Mouse (Mus musculus) cerebellum, adult 2 months (tissue): Measurements from ENCODE around the gene 5430419D17Rik. TPM values are rescaled to one million over a fixed set of nuclear protein-coding genes. Genes with fewer than 3 reads are reported as not detected.

ENCODE experiments used
- DNase-seq, 2 experiments: peaks; one replicate each; pipeline ENCODE4 v3.0.0; 2021
- H3K27ac ChIP-seq: fragments of 200-500 bp; 2 replicates; pipeline ENCODE4 v1.5.1; 2012; ENCODE audit warnings: low read length, control low read depth, inconsistent platforms; ENCODE audit not compliant: insufficient read depth
- H3K27me3 ChIP-seq: fragments of 200-500 bp; 2 replicates; pipeline ENCODE4 v1.6.1; 2012; ENCODE audit warnings: inconsistent platforms, mild to moderate bottlenecking, low read length, moderate library complexity; ENCODE audit not compliant: control insufficient read depth, insufficient read depth
- H3K4me1 ChIP-seq: fragments of 200-500 bp; 2 replicates; pipeline ENCODE4 v1.6.1; 2011; ENCODE audit warnings: low read length; ENCODE audit not compliant: control insufficient read depth, insufficient read depth
- H3K4me3 ChIP-seq: fragments of 200-500 bp; replicated peaks from 2 replicates; pipeline ENCODE3; 2011; ENCODE audit warnings: mild to moderate bottlenecking, low read depth, low read length, control low read depth; ENCODE audit not compliant: insufficient read depth
- CTCF ChIP-seq: fragments of 200-500 bp; IDR thresholded peaks from 2 replicates; pipeline ENCODE4 v1.5.1; 2011; ENCODE audit warnings: low read depth, mild to moderate bottlenecking, control low read depth, low read length, moderate library complexity, borderline replicate concordance; ENCODE audit not compliant: insufficient read depth
- POLR2A ChIP-seq: fragments of 200-500 bp; IDR thresholded peaks from 2 replicates; pipeline ENCODE4 v1.6.1; 2011; ENCODE audit warnings: low read length, control low read depth, borderline replicate concordance; ENCODE audit not compliant: insufficient read depth
- WGBS: fragments of 180-500 bp; shearing (Covaris S2); methylation state at CpG from one replicate; pipeline ENCODE4 v1.1.7; 2018; 5-methylcytosine and 5-hydroxymethylcytosine counted together
- polyA plus RNA-seq: library from polyadenylated mRNA; depleted of rRNA; stranded (reverse); fragments of >200 nt; gene quantifications from 2 replicates; pipeline ENCODE4 v1.2.3, GENCODE M21; 2012

The 5430419D17Rik gene
- polyA plus RNA-seq, 1 experiment: 0.38 TPM

DNA sequence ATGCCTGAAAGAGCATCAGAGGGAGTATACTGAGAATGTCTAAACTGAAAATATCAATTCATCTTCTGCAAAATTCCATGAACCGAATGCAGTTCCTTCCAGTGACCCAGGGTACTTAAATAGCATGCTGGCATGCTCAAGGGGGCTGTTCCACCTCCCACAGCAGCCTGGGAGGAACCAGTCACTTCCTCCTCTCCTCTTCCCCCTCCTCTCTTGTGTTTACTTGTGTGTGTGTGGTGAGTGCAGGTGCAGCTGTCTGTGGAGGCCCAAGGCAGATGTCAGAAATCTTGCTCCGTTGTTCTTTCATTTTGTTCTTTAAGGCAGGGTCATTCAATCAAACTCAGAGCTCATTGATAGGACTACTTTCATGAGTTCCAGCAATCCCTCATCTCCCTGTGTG, 5.1 kb upstream of the 5430419D17Rik start:
- no peaks in the 10 kb centered on the region; the same call in 1 of the 2 replicates for H3K4me1 ChIP-seq
- 62% methylated on average over 2 of the region's 2 CpGs for WGBS
- TF ChIP-seq CTCF: no peak
- no peak for TF ChIP-seq POLR2A

DNA sequence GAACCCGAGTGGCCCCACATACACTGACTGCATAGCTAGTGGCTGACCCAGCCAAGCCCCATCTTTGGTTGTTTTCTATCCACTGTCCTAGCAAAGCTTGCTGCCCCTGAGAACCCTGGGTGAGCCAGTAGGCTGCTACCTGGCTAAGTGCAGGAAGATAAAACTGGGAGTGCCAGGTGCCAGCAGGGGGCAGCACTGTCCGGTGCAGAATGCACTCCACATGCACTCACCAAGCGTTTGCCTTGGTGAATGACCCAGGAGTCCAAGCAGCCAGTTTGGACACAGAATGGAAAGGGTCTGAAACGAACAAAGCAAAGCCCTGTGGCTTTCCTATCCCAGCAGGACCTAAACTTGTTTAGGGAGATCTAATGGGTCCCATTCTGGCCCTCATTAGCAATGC, 8.5 kb downstream of the 5430419D17Rik start:
- TF ChIP-seq CTCF (peak; percentile 54; the same call in 1 of the 2 replicates), POLR2A (no peak)
- WGBS: 41% methylated on average over 4 of the region's 4 CpGs

More for the DNA sequence above, 5.1 kb upstream of the 5430419D17Rik start:
- Histone ChIP-seq H3K27me3 (no peaks in the 10 kb centered on the region), H3K4me3 (no peak overlapping the region), H3K27ac (no peak overlapping the region)
- DNase-seq: no peak

DNA sequence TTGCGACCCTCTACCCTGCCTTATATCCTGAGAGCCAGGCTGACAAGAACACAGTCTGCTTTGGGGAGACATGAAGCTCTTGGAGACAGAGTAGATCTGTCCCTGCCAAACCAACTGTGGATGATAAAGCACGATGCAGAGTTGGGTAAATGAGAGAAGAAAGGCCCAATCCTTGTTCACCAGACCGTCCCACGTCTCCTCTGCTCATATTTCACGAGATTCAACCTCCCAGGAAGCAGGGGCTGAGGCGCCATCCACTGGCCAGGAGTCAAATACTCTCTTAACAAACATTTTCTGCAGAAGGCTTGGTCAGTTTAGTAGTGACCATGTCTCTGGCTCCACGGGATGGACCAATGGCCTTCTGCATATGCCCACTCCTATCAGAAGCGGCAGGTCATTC, 10.1 kb downstream of the 5430419D17Rik start:
- Histone ChIP-seq H3K27me3 (no peaks in the 10 kb centered on the region), H3K4me3 (no peak overlapping the region), H3K27ac (no peak overlapping the region), H3K4me1 (no peaks in the 10 kb centered on the region)
- no peak for DNase-seq
- WGBS: 65% methylated on average over 8 of the region's 8 CpGs
- TF ChIP-seq CTCF (peak; percentile 28; the same call in 1 of the 2 replicates), POLR2A (no peak)

More for the DNA sequence above, 8.5 kb downstream of the 5430419D17Rik start:
- Histone ChIP-seq H3K4me3 (no peak overlapping the region), H3K4me1 (no peaks in the 10 kb centered on the region), H3K27ac (no peak overlapping the region), H3K27me3 (no peaks in the 10 kb centered on the region)
- DNase-seq: peak in 1 of 2 experiments; percentile 17

DNA sequence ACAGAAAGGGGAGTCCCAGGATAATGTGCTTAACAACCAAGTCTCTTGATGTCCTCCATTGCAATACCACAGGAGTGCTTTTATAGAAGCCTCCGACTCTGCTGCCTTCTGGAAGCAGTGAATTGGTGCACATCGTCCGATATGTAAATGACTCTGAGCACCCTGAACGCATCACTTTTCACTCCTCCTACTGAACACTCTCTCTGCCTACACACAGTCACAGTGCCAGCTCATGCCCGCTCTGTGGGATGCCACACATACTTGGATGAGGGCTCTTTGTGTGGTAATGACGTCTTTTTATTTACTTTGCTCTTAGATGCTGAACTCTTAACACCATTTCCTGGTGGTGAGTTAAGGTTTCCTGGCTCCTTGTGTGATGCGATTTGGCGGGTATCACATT, 12.8 kb downstream of the 5430419D17Rik start:
- 65% methylated on average over 8 of the region's 8 CpGs for WGBS
- H3K27me3 ChIP-seq: no peaks in the 10 kb centered on the region
- no peak overlapping the region for H3K4me3 ChIP-seq
- no peaks in the 10 kb centered on the region for H3K4me1 ChIP-seq
- no peak overlapping the region for H3K27ac ChIP-seq
- TF ChIP-seq CTCF: no peak
- no peak for TF ChIP-seq POLR2A
- DNase-seq: no peak

DNA sequence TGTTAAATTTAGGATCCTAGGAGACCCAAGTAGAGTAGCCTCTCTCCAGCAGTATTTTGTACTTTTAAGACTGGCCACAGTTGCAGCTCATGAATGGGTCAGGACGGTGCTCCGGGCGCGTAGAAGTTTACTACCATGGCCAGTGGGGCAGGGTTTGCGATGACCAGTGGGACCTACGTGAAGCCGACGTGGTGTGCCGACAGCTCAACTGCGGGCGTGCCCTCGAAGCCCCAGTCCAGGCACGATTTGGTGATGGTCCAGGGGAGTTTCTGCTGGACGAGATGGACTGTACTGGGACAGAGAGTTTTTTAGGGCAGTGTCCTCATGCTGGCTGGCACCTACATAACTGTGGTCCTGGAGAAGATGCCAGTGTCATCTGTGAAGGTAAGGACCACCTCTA, 13.8 kb downstream of the 5430419D17Rik start:
- Histone ChIP-seq H3K27ac (no peak overlapping the region), H3K27me3 (no peaks in the 10 kb centered on the region), H3K4me1 (no peaks in the 10 kb centered on the region), H3K4me3 (no peak overlapping the region)
- no peak for DNase-seq
- 94% methylated on average over 14 of the region's 14 CpGs for WGBS
- TF ChIP-seq CTCF: no peak

DNA sequence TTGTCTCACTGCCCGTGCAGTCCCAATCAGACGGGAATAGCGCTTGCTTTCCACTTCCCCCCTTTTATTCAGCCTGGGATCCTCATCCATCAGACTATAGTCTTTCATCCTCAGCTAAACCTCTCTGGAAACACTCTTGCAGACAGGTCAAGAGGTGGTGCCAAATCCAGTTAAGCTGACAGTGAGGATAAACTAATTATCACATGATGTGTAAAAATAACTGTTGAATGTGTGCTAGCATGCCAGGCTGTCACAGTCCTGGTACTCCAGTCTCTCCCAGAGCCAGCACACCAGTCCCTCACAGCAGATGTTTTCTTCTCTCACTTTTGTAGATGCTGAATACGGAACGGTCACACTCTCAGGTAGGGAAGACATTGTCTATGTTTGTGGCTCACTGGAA, 48.9 kb downstream of the 5430419D17Rik start:
- H3K4me1 ChIP-seq: no peaks in the 10 kb centered on the region
- TF ChIP-seq POLR2A: no peak
- no peak for TF ChIP-seq CTCF
- no peak overlapping the region for H3K4me3 ChIP-seq
- 76% methylated on average over 5 of the region's 5 CpGs for WGBS
- DNase-seq: no peak
- H3K27me3 ChIP-seq: no peaks in the 10 kb centered on the region
- H3K27ac ChIP-seq: no peak overlapping the region

DNA sequence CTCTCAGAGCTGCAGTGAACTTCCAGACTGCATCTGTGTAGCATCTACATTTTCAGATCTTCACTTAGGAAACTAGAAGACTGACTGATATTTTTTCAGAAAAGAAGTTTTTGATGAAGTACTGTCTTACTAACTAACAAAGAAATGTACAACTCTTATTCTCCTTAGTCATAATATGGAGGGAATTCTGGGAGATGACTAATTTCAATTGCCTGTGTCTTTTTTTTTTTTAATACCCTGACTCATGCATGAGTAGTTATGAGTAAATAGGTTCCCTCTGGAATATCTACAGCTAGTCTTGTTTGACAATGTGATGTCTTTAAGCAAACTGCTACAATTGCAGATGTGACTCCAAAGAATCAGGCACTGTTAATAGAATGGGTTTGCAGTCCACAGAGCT, 61.9 kb downstream of the 5430419D17Rik start:
- H3K27ac ChIP-seq: no peak overlapping the region
- no peak overlapping the region for H3K4me3 ChIP-seq
- TF ChIP-seq POLR2A: no peak
- no peaks in the 10 kb centered on the region for H3K27me3 ChIP-seq
- H3K4me1 ChIP-seq: no peaks in the 10 kb centered on the region
- DNase-seq: no peak

DNA sequence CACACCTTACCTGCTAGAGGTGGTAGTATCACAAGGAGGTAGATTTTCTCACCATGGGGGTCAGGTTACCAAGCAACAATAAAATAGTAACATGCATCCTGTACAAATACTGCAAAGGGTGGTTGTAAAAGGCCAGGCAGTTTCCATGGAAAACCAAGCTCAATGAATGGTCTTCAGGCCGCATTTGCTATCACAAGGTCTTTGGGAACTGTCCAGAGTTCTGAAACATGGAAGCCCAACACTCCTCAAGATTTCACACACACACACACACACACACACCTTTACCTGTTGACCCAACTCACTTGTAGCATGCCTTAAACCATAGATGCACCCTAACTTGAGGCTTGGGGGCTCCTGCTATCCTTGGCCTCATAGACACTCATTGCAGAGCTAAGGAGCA, 70.8 kb downstream of the 5430419D17Rik start:
- WGBS: 46% methylated on average over 1 of the region's 1 CpGs
- TF ChIP-seq CTCF (no peak), POLR2A (no peak)
- no peaks in the 10 kb centered on the region for H3K27me3 ChIP-seq
- H3K27ac ChIP-seq: no peak overlapping the region
- H3K4me3 ChIP-seq: no peak overlapping the region
- no peaks in the 10 kb centered on the region for H3K4me1 ChIP-seq
- DNase-seq: no peak
